Mouse (Mus musculus): ENCODE data around the gene Cdk2ap2.

DNA sequence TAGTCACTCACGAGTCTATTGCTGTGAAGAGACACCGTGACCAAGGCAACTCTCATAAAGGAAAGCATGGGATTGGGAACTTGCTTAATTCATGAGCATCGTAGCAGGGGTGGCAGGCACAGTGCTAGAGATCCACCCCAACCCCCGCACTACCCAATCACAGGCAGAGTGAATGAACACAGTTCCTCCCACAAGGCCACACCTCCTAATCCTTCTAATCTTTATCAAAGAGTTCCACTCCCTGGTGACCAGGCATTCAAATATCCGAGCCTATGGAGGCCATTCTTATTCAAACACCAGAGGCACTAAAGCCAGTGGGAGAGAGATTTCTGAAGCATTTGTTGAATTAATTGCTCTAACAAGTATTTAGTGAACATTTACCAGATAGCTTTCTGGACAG, 49.0 kb downstream of the Cdk2ap2 start:
- no peak for TF ChIP-seq POLR2A (IDR thresholded peaks at IDR 0.05; ENCODE audit: borderline replicate concordance, insufficient read depth, low read length)
- TF ChIP-seq CTCF (IDR thresholded peaks at IDR 0.05; ENCODE audit: borderline replicate concordance, insufficient read depth, low read depth, low read length): no peak
